Mouse (Mus musculus): ENCODE results near the gene Rad54l2.
A peak's percentile ranks its signal among the peaks of the same experiment; 100 is the strongest.

Gene Rad54l2

DNA sequence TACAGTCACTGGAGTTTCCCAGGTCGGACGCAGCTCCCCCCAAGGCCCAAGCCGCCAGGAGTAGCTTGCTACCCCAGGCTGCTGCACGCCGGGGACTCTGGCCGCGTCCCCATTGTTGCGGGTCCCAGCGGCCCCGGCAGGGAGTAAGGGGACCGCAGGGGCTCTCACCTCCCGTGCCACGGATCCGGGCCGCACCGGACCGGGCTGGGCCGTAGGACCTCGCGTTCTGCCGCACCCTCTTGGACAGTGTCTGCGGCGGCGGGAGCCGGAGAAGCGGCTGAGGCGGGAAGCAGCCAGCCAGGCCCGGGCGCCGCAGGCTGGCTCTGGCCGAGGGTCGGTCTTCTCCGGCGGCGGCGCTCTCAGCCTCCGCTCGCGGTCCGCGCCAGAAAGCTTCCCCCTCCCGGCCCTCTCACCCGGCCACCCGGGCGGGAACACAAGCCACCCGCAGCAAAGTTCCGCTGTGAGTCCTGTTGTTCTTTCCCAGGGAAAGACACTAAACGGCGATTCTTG, at the start of gene Rad54l2:
Gene Rad54l2 (minus strand): TSS at position 383 of the 510 bp plus-strand sequence.
- DNase-seq (ENCODE audit: low spot score): peak; percentile 63

DNA sequence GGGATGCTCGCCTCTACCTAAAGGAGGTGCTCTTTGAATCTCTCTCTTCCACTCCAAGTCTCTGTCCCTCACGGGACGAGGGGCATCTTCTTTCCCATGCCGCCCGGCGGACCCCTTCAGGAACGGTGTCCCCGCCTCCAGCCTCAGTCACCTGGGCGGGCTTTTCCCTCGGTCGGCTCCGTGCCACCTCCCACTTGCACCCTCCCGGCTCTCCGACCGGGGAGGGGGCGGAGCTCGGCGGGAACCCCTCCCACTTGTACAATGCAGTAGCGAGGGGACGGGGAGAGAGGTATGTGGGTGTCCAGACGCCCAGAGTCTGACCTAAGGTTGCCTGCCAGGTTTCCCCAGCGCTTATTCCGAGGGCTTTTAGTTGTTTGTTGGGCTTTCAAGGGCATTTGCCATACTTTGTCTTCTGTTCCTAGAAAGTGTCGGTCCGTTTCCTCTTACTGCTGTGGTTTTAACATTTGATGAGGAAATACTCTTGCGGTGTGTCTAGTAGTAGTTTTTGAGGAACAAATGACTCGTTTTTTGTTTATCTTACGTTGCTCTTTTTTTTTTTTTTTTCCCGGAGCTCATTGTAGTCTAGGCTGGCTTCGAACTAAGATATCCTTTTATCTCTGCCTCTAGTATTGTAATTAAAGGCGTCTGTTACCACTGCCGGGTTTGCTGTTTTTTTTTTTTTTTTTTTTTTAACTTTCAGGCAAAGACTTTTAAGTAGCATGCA, 33.5 kb upstream of the Rad54l2 start:
- DNase-seq (ENCODE audit: low spot score): peak; percentile 85

DNA sequence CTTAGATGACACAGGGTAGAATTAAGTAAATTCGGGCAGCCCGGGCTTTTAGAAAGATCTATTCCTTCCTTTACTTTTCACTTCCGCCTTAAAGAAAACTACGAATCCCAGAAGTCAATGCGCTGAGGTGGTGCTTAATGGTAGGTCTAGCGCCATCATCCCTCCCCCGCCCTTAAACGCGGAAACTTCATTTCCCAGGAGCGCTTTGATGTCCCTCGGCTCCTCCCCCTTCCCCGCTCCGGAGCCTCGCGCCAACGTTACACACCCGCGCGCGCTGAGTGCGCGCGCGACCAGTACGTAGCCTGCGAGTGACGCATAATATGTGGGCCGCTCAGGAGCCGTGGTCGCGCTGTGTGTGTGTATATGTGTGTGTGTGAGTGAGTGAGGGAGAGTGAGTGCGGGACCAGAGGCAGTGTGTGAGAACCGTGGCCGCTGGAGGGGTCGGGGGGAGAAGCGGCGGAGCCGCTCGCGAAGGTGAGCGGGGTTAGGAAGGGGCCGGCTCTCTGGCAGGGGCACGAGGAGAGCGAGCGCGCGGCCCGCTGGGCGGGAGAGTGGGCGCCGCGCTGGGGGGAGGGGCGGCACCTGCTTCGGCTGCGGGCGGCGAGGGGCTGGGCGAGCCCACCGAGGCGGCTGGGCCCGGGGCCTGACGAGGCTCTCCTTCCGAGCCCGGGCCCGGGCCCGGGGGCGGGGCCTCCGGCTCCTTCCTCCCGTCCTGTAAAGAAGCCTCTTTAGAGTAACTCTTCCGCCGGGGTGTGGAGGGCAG, 32.8 kb upstream of the Rad54l2 start, which contains the start of gene Dcaf1:
Gene Dcaf1 (plus strand): TSS at position 257 of the 763 bp plus-strand sequence.
- DNase-seq (ENCODE audit: low spot score): peak; percentile 80

DNA sequence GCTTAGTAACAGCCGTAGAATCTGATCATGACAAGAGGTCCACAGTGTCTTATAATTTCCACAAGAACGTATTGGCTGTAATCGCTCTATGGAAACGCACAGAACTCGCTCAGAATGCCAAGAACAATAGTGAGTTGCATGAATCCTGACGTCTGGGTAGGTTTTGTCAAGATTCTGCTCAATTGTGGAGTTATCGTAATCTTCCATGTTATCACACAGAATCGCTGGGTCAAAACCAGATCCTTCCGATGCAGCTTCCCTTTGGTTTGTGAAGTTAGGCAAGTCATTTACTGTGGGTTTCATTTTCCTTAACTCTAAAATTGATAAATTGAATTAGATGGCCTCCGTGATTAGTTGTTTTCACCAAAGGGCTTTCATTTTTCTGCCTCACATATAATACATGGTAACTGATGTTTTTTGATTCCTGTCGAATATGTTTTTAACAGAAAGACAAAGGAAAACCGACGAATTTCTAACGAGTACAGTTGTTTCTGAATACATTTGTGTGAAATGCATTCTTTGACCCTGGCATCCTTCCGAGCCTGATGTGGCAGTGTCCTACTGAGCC, 32.1 kb upstream of the Rad54l2 start:
- no peak for DNase-seq (ENCODE audit: low spot score)

DNA sequence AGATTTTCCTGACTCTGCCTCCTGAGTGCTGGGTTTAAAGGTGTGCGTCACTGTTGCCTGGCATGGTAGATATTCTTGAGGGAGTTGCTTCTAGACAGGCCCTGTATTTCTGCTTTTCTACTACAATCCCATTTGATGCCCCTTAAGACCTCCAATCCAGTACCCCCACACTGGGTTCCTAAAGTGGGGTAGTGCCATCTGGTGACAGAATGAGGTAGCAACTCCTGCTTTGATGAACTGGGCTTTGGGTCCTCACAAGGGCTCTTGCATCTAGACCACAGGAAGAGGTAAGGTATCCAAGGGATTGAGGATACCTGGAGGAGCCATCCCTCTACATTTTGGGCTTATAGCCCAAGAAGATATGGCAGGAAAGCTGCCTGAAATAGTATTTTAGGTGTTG, 30.2 kb upstream of the Rad54l2 start:
- DNase-seq (ENCODE audit: low spot score): no peak

DNA sequence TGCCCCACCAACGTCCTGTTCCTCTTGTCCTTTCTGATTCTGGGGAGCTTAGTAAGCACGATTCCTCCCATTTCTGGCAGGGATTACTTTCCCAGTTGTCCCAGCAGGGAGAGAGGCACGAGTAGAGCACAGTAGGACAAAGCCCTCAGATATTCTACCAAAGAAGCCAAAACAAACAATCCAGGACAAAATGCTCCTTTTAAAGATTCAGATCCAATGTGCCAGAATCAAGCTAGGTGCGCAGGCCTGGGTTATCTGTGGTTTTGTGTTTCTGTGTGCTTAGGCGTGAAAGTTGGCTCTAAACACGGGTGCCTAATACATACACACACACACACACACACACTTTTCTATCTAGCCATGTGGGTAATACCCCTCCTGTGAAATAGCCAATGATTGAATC, 29.2 kb upstream of the Rad54l2 start:
- no peak for DNase-seq (ENCODE audit: low spot score)

DNA sequence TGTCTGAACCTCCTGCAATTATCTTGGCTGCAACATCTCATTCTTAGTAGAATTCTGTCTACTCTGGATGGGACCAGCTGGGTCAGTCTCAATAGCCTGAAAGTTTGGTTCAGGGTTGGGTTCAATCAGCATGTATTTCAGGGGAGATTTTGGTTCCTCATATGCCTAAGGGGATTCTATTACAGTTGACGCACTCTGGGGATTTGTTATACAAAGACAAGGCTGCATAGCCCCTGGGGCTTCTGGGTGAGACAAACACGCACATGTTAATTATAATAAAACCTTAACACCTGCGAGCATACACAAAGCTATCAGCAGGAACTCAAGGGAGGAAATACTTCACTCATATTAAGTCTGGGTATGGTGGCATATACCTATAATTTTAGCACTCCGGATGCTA, 17.5 kb upstream of the Rad54l2 start:
- DNase-seq (ENCODE audit: low spot score): no peak

DNA sequence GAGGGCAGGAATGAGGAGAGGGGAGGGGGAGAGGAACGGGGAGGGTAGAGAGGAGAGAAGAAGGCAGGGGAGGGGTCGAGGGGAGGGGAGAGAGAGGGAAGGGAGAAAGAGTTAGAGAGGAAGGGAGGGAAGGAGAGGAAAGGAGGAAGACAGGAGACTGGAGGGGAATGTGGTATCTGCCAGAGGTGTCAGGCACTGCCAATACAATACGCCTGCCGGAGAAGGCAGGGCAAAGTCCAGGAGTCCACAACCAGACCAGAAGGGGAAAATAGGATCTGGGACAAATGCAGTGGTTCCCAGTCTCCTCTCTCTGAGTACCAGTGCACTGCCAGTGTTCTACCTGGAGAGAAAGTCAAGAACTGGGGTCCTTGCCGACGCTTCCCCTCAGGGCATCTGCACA, 1.8 kb upstream of the Rad54l2 start:
- DNase-seq (ENCODE audit: low spot score): no peak

DNA sequence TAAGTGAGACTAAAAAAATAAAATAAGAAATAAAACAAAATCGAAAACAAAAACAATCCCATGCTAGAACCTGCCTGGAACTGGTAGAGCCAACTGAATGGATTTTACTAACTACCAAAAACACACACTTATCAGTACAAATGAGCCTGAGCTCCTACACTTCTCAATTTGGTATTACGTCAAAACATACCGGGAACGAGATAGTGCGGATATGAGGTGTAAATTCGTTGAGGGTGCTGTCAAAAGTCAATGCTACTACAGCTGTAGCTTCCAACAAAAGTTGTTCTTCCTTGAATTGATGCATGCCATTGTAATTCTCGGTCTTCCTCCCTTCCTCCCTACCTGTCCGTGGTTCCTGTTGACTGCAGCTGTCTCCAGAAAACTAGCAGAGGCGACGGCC, 369 bp upstream of the Rad54l2 start:
- no peak for DNase-seq (ENCODE audit: low spot score)

DNA sequence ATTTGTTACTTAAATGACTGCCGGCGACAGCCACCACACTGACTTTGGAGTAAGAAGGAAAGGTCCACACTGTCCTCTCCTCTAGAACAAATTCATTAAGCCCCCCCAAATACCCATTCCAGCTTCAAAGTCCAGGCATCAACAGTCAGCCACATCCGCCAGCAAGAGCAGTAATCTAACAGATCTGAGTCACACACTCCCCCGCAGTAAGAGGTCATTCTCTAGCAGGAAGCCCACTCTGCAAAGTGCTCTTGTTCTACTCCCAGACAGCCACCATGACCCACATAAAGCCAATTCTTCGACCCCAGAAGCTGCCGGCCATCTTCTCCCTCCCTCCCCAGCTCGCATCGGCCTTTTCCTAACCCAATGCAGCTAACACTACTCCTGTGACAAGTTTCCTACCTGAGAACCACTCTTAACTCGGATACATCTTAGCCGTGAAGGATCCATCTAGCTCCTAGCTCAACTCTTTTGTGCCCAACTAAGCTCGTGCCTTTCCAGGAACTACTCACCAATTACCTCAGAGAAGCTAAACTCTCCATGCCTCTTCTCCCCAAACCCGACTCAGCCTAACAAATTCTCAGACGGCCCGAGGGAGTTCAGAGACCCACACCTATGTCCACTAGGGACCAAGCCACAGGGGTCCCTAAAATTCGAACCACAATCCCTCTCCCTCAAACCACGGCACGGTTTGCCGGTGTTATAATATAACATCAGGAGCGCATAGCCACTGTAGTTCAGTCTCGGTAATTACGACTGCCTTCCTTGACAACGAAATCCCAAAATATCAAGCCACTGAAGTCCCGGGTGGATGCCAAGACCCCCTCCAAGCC, 799 bp downstream of the Rad54l2 start:
- DNase-seq (ENCODE audit: low spot score): no peak

DNA sequence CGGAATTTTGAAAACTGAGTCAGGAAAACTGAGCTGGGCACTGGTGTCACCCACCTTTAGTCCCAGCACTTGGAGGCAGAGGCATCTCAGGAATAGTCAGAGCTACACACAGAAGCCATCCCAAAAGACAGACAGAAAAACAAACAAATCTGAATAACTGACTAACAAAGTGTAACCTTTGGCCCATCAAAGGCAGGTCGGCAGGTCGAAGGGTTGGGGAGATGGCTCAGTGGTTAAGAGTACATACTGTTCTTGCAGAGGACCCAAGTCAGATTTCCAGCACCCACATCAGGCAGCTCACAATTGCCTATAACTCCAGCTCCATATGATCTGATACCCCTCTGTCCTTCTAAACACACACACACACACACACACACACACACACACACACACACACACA, 3.8 kb downstream of the Rad54l2 start:
- no peak for DNase-seq (ENCODE audit: low spot score)

DNA sequence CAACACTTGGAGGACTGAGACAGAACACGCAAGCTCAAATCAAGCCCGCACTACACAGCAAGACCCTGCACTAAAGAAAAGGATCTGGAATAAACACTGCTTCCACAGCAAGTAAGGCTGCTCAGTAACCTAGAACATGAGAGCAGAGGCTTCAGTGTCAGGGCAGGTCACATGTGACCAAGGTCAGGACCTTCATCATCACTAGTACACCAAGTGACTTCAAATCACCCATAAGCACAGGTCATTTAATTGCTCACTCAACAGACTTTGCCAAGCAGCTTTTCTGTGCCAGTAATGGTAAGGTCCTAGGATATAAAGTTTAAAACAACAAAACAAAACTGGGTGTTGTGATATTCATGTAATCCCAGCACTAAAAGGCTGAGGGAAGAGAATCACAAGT, 5.4 kb downstream of the Rad54l2 start:
- no peak for DNase-seq (ENCODE audit: low spot score)

DNA sequence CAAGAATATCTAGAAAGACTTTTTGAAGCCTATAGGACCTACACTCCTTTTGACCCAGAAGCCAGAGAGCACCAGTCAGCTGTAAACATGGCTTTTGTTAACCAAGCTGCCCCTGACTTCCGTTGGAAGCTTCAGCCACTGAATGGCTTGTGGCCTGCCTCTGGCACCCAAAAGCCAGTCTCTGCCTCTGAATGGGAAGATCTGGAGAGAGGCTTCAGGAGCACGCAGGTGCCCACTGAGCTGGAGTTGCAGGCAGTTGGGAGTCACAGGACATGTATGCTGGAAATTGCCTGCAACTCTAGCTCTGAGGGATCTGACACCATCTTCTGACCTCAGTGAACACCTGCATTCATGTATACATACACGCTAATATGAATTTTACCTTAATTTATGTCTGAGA, 8.9 kb downstream of the Rad54l2 start:
- no peak for DNase-seq (ENCODE audit: low spot score)

DNA sequence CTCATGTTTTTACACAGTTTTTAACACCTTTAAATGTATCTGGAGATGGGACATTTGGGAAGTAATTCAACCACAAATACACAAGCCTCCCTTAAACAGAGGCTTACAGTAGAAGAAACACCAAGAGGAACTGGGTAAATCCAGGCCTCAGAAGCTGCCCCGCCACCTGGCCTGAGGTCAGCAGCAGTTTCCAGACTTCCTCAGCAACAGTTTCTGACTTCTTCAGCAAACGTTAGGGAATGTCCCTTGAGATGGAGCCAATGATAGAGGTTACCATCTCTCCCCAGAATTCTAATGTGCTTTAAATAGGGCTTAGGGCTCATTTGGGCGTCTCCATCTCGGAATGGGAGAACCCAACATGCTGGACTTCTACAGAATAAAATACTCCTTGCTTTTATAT, 10.7 kb downstream of the Rad54l2 start:
- no peak for DNase-seq (ENCODE audit: low spot score)

DNA sequence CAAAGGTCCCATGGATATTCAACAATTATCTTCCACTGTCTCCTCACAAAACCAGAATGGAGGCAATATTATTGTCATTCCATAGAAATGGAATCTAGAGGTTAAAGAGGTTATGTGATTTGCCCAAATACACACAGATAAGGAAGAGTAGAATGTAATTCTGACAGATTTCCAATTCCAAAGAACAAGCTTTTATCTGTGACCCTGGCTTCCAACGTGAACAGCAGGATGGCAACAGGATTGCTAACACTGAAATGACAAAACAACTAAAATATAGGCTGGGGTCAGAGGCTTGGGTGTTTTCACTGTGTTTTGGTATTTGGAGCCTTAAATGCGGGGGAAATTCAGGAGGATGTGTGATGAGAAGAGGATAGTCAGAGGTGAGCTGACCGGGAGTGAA, 11.6 kb downstream of the Rad54l2 start:
- no peak for DNase-seq (ENCODE audit: low spot score)

DNA sequence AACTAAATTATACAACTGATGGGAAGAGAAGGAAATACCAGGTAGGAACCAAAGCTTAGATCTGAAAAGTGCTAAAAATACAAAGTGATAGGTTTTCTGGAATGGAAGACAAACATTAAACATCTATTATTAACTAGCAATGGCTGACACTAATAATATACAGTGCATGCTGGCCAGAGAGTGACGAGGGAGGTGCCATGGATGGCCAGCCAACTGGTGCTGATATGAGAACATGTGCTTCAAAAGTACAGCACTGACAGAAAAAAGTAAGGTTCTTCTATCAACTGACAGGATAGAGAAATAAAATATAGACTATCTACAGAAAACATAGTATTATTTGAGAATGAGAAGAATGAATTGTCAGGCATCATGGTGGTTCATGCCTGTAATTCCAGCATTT, 12.9 kb downstream of the Rad54l2 start:
- DNase-seq (ENCODE audit: low spot score): no peak

DNA sequence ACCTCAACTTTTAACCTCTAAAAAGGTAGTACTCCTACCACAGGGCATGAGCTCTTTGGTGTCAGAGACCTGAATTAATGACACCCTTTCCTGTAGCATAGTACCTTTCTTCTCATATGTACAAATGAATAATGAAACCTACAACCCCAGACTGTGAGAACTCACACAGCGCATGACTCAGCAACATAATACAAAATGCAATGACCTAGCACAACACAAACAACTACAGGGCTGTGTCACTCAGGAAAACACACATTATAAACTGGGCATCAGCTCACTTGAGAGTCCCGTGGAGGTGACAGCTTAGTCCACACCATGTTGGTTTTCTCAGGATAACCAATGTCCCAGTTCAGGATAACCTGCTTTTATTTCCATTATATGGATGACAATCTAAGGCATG, 17.2 kb downstream of the Rad54l2 start:
- no peak for DNase-seq (ENCODE audit: low spot score)

DNA sequence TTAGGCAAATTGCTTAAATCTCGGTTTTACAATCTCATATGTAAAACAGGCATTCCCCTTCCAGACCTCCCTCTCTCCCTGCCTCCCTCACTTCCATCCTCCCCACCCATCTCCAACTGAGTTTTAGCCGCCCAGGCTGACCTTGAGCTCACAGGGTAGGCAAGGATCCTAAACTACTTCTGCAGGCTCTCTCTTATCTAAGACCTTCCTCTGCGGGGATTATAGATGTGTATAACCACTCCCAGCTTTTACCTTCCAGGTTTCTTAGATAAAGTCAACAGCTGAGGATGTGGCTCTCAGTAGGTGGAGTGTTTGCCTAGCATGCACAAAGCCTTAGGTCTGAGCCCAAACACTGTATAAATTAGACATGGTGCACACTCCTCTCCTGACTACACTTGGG, 18.8 kb downstream of the Rad54l2 start:
- DNase-seq (ENCODE audit: low spot score): no peak

DNA sequence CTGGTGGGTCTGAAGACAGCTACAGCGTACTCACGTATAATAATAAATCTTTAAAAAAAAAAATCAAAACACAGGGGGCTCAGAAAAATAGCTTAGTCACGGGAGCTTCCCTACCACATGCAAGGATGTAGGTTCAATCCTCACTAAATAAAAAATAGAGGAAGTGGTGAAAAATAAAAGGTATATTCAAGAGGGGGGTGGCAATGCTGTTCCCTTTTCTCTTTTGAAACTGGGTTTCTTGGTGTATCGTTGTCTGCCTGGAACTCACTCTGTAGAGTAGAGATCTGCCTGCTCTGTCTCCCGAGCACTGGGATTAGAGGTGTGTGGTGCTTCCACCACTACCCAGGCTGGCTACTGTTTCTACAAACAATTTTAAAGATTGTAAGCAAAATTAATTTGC, 19.2 kb downstream of the Rad54l2 start:
- DNase-seq (ENCODE audit: low spot score): no peak

DNA sequence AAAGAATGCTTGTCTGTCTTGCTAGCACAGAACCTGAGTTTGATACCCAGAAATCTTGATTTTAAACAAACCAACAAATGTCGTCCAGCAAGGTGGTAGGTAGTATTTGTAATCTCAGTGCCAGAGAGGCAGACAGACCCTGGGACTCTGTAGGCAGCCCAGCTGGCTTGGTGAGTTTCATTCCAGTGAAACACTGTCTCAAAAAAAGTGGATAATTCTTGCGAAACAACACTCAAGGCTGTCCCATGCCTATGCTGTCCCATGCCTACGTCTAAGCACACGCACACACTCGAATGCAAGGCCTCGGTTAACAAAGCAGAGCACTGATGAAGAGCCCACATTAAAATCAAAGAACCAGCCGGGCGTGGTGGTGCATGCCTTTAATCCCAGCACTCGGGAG, 32.6 kb downstream of the Rad54l2 start:
- DNase-seq (ENCODE audit: low spot score): no peak

DNA sequence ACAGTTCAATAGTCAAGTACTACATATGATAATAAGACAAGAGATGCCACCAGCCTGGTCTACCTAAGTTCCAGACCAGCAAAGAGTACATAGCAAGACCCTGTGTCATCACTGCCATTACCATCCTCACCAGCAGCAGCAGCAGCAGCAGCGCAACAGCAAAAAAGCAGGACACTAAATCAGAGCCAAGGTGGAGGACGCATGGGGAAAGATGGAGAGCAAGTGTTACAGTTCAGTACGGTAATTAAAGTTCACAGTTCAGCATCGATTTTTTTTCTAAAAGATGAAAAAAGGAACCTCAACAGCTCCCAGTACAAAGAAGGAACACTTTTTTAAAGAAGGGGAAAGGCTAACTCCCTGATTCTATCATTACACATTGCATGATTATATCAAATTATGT, 33.2 kb downstream of the Rad54l2 start:
- DNase-seq (ENCODE audit: low spot score): no peak

DNA sequence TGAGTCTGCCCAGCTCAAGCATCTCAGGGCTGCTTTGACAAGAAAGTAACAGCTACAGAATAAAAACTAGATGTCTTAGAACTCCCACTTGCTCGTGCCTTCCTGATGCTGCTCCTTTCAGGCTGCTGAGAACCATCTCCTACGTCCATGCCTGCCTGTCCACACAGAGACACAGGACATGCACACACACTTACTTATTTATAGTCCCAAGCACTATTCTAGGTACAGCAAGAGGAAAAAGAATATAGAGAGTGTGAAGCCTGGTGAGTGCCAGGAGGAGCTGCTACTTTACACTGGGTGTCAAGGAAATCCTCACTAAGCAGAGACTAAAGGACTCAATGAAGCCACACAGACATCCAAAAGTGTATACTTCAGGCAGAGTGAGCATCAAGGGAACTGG, 34.7 kb downstream of the Rad54l2 start:
- DNase-seq (ENCODE audit: low spot score): no peak

Data from spleen, adult 12 weeks (tissue).